Mouse (Mus musculus) lung, embryonic 14.5 days (tissue): ENCODE results near the gene Tmem132b. TPM values are rescaled to one million over a fixed set of nuclear protein-coding genes. Genes with fewer than 3 reads are reported as not detected.

Source experiments
- ATAC-seq: fragments of 200-750 bp; cut with Nextera tagmentation; 2 replicates; pipeline ENCODE4 v1.8.0; 2017; ENCODE audit warnings: mild to moderate bottlenecking, moderate TSS enrichment, moderate library complexity; ENCODE audit not compliant: insufficient read depth
- DNase-seq: peaks from one replicate; pipeline ENCODE4 v3.0.0-alpha.2; 2015
- H3K27ac ChIP-seq: fragments of 300-500 bp; sonication (generic); 2 replicates; pipeline ENCODE4 v1.5.1; 2014; ENCODE audit warnings: low read depth, mild to moderate bottlenecking, moderate library complexity
- H3K27me3 ChIP-seq: fragments of 300-500 bp; sonication (generic); 2 replicates; pipeline ENCODE4 v1.6.1; 2014; ENCODE audit warnings: low read length, control low read depth; ENCODE audit not compliant: insufficient read depth
- H3K36me3 ChIP-seq: fragments of 300-500 bp; sonication (generic); 2 replicates; pipeline ENCODE4 v1.6.1; 2014; ENCODE audit warnings: control low read depth; ENCODE audit not compliant: insufficient read depth
- H3K4me1 ChIP-seq: fragments of 300-500 bp; sonication (generic); 2 replicates; pipeline ENCODE4 v1.6.1; 2014; ENCODE audit warnings: antibody characterized with exemption, control low read depth; ENCODE audit not compliant: insufficient read depth
- H3K4me2 ChIP-seq: fragments of 300-500 bp; sonication (generic); 2 replicates; pipeline ENCODE4 v1.6.1; 2014; ENCODE audit warnings: mild to moderate bottlenecking
- H3K4me3 ChIP-seq: fragments of 300-500 bp; sonication (generic); 2 replicates; pipeline ENCODE4 v1.5.1; 2014; ENCODE audit warnings: low read depth, low read length
- H3K9ac ChIP-seq: fragments of 300-500 bp; sonication (generic); 2 replicates; pipeline ENCODE4 v1.6.1; 2014
- H3K9me3 ChIP-seq: fragments of 300-500 bp; sonication (generic); 2 replicates; pipeline ENCODE4 v1.6.1; 2016; ENCODE audit warnings: low read depth, low read length, control low read depth
- CTCF ChIP-seq: IDR thresholded peaks from 2 replicates; pipeline ENCODE4 v1.5.1; 2016; ENCODE audit warnings: antibody characterized with exemption, low read depth
- WGBS: fragments of 180-500 bp; shearing (Covaris S2); extraction: QIAGEN DNeasy Blood & Tissue Kit; methylation state at CpG from one replicate; pipeline ENCODE4 v1.1.7; 2014; 5-methylcytosine and 5-hydroxymethylcytosine counted together
- polyA plus RNA-seq: library from polyadenylated mRNA; unstranded; fragments of >200 nt; fragmentation: Nextera tagmentation; extraction: Ambion mirVana; gene quantifications from 2 replicates; pipeline ENCODE4 v1.2.1, GENCODE M21; 2014

Tmem132b gene
- polyA plus RNA-seq, 1 experiment from 2014 or later: not detected

GRCm38 (mm10) chr5:125574886-125575285 lies 43.3 kb downstream of the Tmem132b start:
- H3K27me3 ChIP-seq: no peaks in the 10 kb centered on the region
- H3K27ac ChIP-seq: no peak overlapping the region
- no peaks in the 10 kb centered on the region for H3K36me3 ChIP-seq
- TF ChIP-seq CTCF: no peak
- H3K9ac ChIP-seq: no peak overlapping the region
- no peak overlapping the region for H3K4me3 ChIP-seq
- H3K4me1 ChIP-seq: no peaks in the 10 kb centered on the region
- no peak for ATAC-seq
- no peak for DNase-seq
- no peaks in the 10 kb centered on the region for H3K9me3 ChIP-seq
- 7% methylated on average over 8 of the region's 8 CpGs for WGBS
- H3K4me2 ChIP-seq: no peak overlapping the region

- Histone ChIP-seq H3K9ac (no peak overlapping the region), H3K4me1 (no peaks in the 10 kb centered on the region), H3K4me3 (no peak overlapping the region), H3K9me3 (no peaks in the 10 kb centered on the region), H3K27me3 (no peaks in the 10 kb centered on the region), H3K36me3 (no peaks in the 10 kb centered on the region), H3K27ac (no peak overlapping the region), H3K4me2 (no peak overlapping the region)
- no peak for DNase-seq
- ATAC-seq: no peak
- TF ChIP-seq CTCF: no peak
- 88% methylated on average over 2 of the region's 2 CpGs for WGBS
Observed at GRCm38 (mm10) chr5:125575866-125576265, 44.3 kb downstream of the Tmem132b start.

- no peaks in the 10 kb centered on the region for H3K4me1 ChIP-seq
- no peak for TF ChIP-seq CTCF
- 74% methylated on average over 13 of the region's 13 CpGs for WGBS
- no peaks in the 10 kb centered on the region for H3K9me3 ChIP-seq
- H3K36me3 ChIP-seq: no peaks in the 10 kb centered on the region
- no peak overlapping the region for H3K27ac ChIP-seq
- no peak overlapping the region for H3K9ac ChIP-seq
- ATAC-seq: no peak
- no peak overlapping the region for H3K4me2 ChIP-seq
- no peak for DNase-seq
- no peaks in the 10 kb centered on the region for H3K27me3 ChIP-seq
- H3K4me3 ChIP-seq: no peak overlapping the region
Observed at GRCm38 (mm10) chr5:125578661-125579060, 47.1 kb downstream of the Tmem132b start.

- DNase-seq: peak; percentile 2
- WGBS: 32% methylated on average over 4 of the region's 4 CpGs
- H3K4me3 ChIP-seq: no peak overlapping the region
Observed at GRCm38 (mm10) chr5:125579153-125579552, 47.6 kb downstream of the Tmem132b start.

GRCm38 (mm10) chr5:125583298-125583697 lies 51.7 kb downstream of the Tmem132b start:
- no peaks in the 10 kb centered on the region for H3K4me1 ChIP-seq
- H3K9me3 ChIP-seq: no peaks in the 10 kb centered on the region
- 72% methylated on average over 2 of the region's 2 CpGs for WGBS
- no peaks in the 10 kb centered on the region for H3K36me3 ChIP-seq
- H3K9ac ChIP-seq: no peak overlapping the region
- H3K27me3 ChIP-seq: no peaks in the 10 kb centered on the region
- ATAC-seq (no peak), DNase-seq (no peak)
- no peak overlapping the region for H3K27ac ChIP-seq
- H3K4me2 ChIP-seq: no peak overlapping the region
- no peak for TF ChIP-seq CTCF
- H3K4me3 ChIP-seq: no peak overlapping the region

More at GRCm38 (mm10) chr5:125579153-125579552, 47.6 kb downstream of the Tmem132b start:
- Histone ChIP-seq H3K4me1 (no peaks in the 10 kb centered on the region), H3K27me3 (no peaks in the 10 kb centered on the region), H3K27ac (no peak overlapping the region), H3K36me3 (no peaks in the 10 kb centered on the region), H3K4me2 (no peak overlapping the region), H3K9me3 (no peaks in the 10 kb centered on the region), H3K9ac (no peak overlapping the region)
- no peak for ATAC-seq
- TF ChIP-seq CTCF: peak; percentile 52

GRCm38 (mm10) chr5:125583836-125584235 lies 52.3 kb downstream of the Tmem132b start:
- DNase-seq (no peak), ATAC-seq (no peak)
- WGBS: 56% methylated on average over 8 of the region's 8 CpGs
- H3K9ac ChIP-seq: no peak overlapping the region
- H3K27me3 ChIP-seq: no peaks in the 10 kb centered on the region
- H3K4me1 ChIP-seq: no peaks in the 10 kb centered on the region
- H3K4me3 ChIP-seq: no peak overlapping the region
- TF ChIP-seq CTCF: no peak
- H3K36me3 ChIP-seq: no peaks in the 10 kb centered on the region
- no peak overlapping the region for H3K27ac ChIP-seq
- H3K9me3 ChIP-seq: no peaks in the 10 kb centered on the region
- H3K4me2 ChIP-seq: no peak overlapping the region

- Histone ChIP-seq H3K9me3 (no peaks in the 10 kb centered on the region), H3K36me3 (no peaks in the 10 kb centered on the region), H3K9ac (no peak overlapping the region), H3K27ac (no peak overlapping the region), H3K4me3 (no peak overlapping the region), H3K27me3 (no peaks in the 10 kb centered on the region), H3K4me2 (no peak overlapping the region), H3K4me1 (no peaks in the 10 kb centered on the region)
- TF ChIP-seq CTCF: no peak
- no peak for DNase-seq
- no peak for ATAC-seq
- 75% methylated on average over 5 of the region's 5 CpGs for WGBS
Observed at GRCm38 (mm10) chr5:125585211-125585610, 53.6 kb downstream of the Tmem132b start.

GRCm38 (mm10) chr5:125588203-125588602 lies 56.6 kb downstream of the Tmem132b start:
- no peak for ATAC-seq
- H3K27me3 ChIP-seq: no peaks in the 10 kb centered on the region
- H3K9me3 ChIP-seq: no peaks in the 10 kb centered on the region
- no peaks in the 10 kb centered on the region for H3K4me1 ChIP-seq
- no peak overlapping the region for H3K27ac ChIP-seq
- no peak overlapping the region for H3K9ac ChIP-seq
- no peak overlapping the region for H3K4me2 ChIP-seq
- no peak for DNase-seq
- 55% methylated on average over 7 of the region's 7 CpGs for WGBS
- H3K36me3 ChIP-seq: no peaks in the 10 kb centered on the region
- no peak overlapping the region for H3K4me3 ChIP-seq
- TF ChIP-seq CTCF: no peak
